Mouse (Mus musculus) small intestine, adult 2 months (tissue): ENCODE data around the gene Mcat.

Experiments
- CTCF ChIP-seq: fragments of 200-500 bp; IDR thresholded peaks from 2 replicates; pipeline ENCODE4 v1.5.1; 2012; ENCODE audit warnings: low read depth, mild to moderate bottlenecking, control low read depth, inconsistent platforms, low read length, moderate library complexity, mixed read lengths; ENCODE audit not compliant: insufficient replicate concordance, insufficient read length; ENCODE audit errors: extremely low read depth
- POLR2A ChIP-seq: fragments of 200-500 bp; IDR thresholded peaks from 2 replicates; pipeline ENCODE4 v1.6.1; 2012; ENCODE audit warnings: low read depth, mild to moderate bottlenecking, control low read depth, inconsistent platforms, low read length, moderate library complexity

- TF ChIP-seq POLR2A (no peak), CTCF (no peak)
These were observed 9.8 kb downstream of the Mcat start for GRCm38 (mm10) chr15:83553831-83554230.
